Mouse (Mus musculus): ENCODE results near the gene Ndufs2. TPM values are rescaled to one million over a fixed set of nuclear protein-coding genes. Genes with fewer than 3 reads are reported as not detected.

Gene Ndufs2
- polyA plus RNA-seq, 1 experiment, result 154 TPM

DNA sequence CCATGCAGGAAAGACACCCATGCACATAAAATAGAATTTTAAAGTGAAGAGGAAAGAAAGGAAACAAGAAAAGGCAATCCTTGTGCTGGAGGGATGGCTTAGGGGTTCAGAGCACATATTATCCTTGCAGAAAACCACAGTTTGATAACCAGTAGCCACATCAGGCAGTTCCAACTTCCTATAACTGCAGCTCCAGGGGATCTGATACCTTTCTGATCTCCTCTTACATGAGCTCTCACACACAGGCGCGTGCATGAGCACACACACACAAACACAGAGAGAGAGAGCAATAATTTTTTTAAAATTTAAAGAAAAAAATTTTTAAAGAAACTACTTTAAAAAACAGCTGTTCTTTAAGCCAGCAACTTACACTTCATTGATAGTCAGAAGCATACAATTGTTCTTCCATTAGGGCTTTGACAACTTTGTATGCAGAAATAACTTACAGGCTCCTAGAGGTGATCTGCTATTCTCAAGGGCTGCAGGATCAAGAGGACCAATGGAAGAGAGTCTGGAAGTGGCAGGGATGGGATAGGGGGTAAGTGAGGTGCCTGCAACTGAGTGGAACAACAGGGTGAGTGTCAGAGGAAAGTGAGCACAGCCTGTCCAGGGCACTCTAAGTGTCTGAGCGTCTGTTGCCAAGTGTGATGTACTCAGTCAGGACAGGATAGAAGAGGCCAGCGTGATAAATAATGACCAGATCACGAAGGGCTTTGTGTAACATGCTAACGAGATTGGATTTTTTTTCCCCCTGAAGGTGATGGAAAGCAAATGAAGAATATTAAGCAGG, 45.3 kb downstream of the Ndufs2 start:
- DNase-seq, result no peak
- WGBS, result 60% methylated on average over 6 of the region's 6 CpGs
- Histone ChIP-seq H3K27me3 (ENCODE audit: control insufficient read depth, insufficient read depth, low read length) (no peaks in the 10 kb centered on the region), H3K27ac (ENCODE audit: control insufficient read depth, insufficient read depth, low read length) (no peak overlapping the region), H3K36me3 (ENCODE audit: control insufficient read depth, insufficient read depth, low read length) (no peaks in the 10 kb centered on the region), H3K4me1 (replicated peaks; ENCODE audit: control insufficient read depth, insufficient read depth, low read length) (no peaks in the 10 kb centered on the region), H3K4me3 (ENCODE audit: control insufficient read depth, insufficient read depth, low read length) (no peak overlapping the region)
- TF ChIP-seq POLR2A (IDR thresholded peaks at IDR 0.05; ENCODE audit: control insufficient read depth, extremely low read depth, insufficient read depth, low read length, poor library complexity), result no peak
- TF ChIP-seq CTCF (IDR thresholded peaks at IDR 0.05; ENCODE audit: borderline replicate concordance, control insufficient read depth, extremely low read depth, insufficient read depth, low read length, poor library complexity), result no peak

- Histone ChIP-seq H3K36me3 (ENCODE audit: control insufficient read depth, insufficient read depth, low read length) (no peaks in the 10 kb centered on the region), H3K27me3 (ENCODE audit: control insufficient read depth, insufficient read depth, low read length) (no peaks in the 10 kb centered on the region), H3K4me1 (replicated peaks; ENCODE audit: control insufficient read depth, insufficient read depth, low read length) (no peaks in the 10 kb centered on the region), H3K27ac (ENCODE audit: control insufficient read depth, insufficient read depth, low read length) (no peak overlapping the region), H3K4me3 (ENCODE audit: control insufficient read depth, insufficient read depth, low read length) (no peak overlapping the region)
- TF ChIP-seq POLR2A (IDR thresholded peaks at IDR 0.05; ENCODE audit: control insufficient read depth, extremely low read depth, insufficient read depth, low read length, poor library complexity) (no peak), CTCF (IDR thresholded peaks at IDR 0.05; ENCODE audit: borderline replicate concordance, control insufficient read depth, extremely low read depth, insufficient read depth, low read length, poor library complexity) (no peak)
- 91% methylated on average over 7 of the region's 7 CpGs for WGBS
- DNase-seq, result no peak
Measured at GRCm38 (mm10) chr1:171204249-171204644, 46.9 kb downstream of the Ndufs2 start.

DNA sequence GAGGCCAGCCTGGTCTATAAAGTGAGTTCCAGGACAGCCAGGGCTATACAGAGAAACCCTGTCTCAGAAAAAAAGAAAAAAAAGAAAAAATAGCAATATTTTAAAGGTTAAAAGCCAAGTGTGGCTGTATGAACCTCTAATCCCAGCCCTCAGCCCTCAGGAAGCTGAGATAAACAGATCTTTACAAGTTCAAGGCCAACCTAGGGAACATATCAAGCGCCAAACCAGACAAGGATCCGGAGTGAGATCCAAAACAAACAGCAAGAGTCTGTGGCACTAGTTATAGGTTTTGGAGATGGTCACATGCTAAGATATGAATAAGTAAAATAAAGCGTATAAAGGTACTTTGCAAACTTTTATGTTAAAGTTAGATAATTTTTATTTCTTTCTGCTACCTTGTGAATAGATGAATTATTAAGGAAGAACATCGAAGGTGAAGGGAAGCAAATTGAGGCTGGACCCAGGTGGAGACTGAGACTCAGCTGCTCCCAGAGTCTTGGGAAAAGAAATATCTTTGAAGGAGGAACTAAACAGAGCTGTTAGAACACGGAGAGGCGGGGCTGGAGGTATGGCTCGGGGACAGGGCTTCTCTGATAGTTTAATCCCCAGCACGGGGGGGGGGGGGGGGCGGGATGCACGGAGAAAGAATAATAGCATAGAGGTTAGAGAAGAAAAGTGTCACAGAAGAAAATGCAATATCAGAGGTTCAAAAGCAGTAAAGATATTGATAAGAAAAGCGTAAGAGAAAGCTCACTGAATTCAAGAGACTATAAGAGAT, 47.5 kb downstream of the Ndufs2 start:
- H3K27ac ChIP-seq (ENCODE audit: control insufficient read depth, insufficient read depth, low read length), result no peak overlapping the region
- 53% methylated on average over 11 of the region's 11 CpGs for WGBS
- TF ChIP-seq POLR2A (IDR thresholded peaks at IDR 0.05; ENCODE audit: control insufficient read depth, extremely low read depth, insufficient read depth, low read length, poor library complexity) (no peak), CTCF (IDR thresholded peaks at IDR 0.05; ENCODE audit: borderline replicate concordance, control insufficient read depth, extremely low read depth, insufficient read depth, low read length, poor library complexity) (no peak)
- H3K36me3 ChIP-seq (ENCODE audit: control insufficient read depth, insufficient read depth, low read length), result no peaks in the 10 kb centered on the region
- no peak for DNase-seq
- no peaks in the 10 kb centered on the region for H3K4me1 ChIP-seq (replicated peaks; ENCODE audit: control insufficient read depth, insufficient read depth, low read length)
- H3K4me3 ChIP-seq (ENCODE audit: control insufficient read depth, insufficient read depth, low read length), result no peak overlapping the region
- no peaks in the 10 kb centered on the region for H3K27me3 ChIP-seq (ENCODE audit: control insufficient read depth, insufficient read depth, low read length)

DNA sequence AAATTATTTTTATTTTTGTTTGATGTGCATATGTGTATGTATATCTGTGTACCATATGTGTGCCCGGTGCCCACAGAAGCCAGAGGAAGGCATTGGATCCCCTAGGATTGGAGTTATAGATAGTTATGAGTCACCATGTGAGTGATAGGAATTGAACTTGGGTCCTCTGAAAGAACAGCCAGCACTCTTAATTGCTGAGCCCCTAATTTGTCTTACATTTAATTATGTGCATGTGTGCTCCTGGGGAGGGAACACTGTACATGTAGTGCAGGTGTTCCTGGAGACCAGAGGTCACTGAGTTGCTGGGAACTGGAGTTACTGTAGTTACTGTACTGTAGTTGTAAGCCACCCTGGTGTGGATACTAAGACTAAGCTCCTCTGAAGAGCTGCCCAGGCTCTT, 50.4 kb downstream of the Ndufs2 start:
- H3K4me1 ChIP-seq (replicated peaks; ENCODE audit: control insufficient read depth, insufficient read depth, low read length), result no peaks in the 10 kb centered on the region
- DNase-seq, result no peak
- H3K27ac ChIP-seq (ENCODE audit: control insufficient read depth, insufficient read depth, low read length), result no peak overlapping the region
- peaks cover 5% of the 10 kb centered on the region for H3K27me3 ChIP-seq (ENCODE audit: control insufficient read depth, insufficient read depth, low read length)
- TF ChIP-seq CTCF (IDR thresholded peaks at IDR 0.05; ENCODE audit: borderline replicate concordance, control insufficient read depth, extremely low read depth, insufficient read depth, low read length, poor library complexity) (no peak), POLR2A (IDR thresholded peaks at IDR 0.05; ENCODE audit: control insufficient read depth, extremely low read depth, insufficient read depth, low read length, poor library complexity) (no peak)
- H3K36me3 ChIP-seq (ENCODE audit: control insufficient read depth, insufficient read depth, low read length), result no peaks in the 10 kb centered on the region
- 100% methylated on average over 1 of the region's 1 CpGs for WGBS
- no peak overlapping the region for H3K4me3 ChIP-seq (ENCODE audit: control insufficient read depth, insufficient read depth, low read length)

- WGBS, result 87% methylated on average over 1 of the region's 1 CpGs
- DNase-seq, result no peak
- Histone ChIP-seq H3K4me1 (replicated peaks; ENCODE audit: control insufficient read depth, insufficient read depth, low read length) (no peaks in the 10 kb centered on the region), H3K27ac (ENCODE audit: control insufficient read depth, insufficient read depth, low read length) (no peak overlapping the region), H3K27me3 (ENCODE audit: control insufficient read depth, insufficient read depth, low read length) (peaks cover 11% of the 10 kb centered on the region), H3K4me3 (ENCODE audit: control insufficient read depth, insufficient read depth, low read length) (no peak overlapping the region), H3K36me3 (ENCODE audit: control insufficient read depth, insufficient read depth, low read length) (no peaks in the 10 kb centered on the region)
- TF ChIP-seq CTCF (IDR thresholded peaks at IDR 0.05; ENCODE audit: borderline replicate concordance, control insufficient read depth, extremely low read depth, insufficient read depth, low read length, poor library complexity) (no peak), POLR2A (IDR thresholded peaks at IDR 0.05; ENCODE audit: control insufficient read depth, extremely low read depth, insufficient read depth, low read length, poor library complexity) (no peak)
Measured at GRCm38 (mm10) chr1:171199532-171199931, 51.7 kb downstream of the Ndufs2 start.

DNA sequence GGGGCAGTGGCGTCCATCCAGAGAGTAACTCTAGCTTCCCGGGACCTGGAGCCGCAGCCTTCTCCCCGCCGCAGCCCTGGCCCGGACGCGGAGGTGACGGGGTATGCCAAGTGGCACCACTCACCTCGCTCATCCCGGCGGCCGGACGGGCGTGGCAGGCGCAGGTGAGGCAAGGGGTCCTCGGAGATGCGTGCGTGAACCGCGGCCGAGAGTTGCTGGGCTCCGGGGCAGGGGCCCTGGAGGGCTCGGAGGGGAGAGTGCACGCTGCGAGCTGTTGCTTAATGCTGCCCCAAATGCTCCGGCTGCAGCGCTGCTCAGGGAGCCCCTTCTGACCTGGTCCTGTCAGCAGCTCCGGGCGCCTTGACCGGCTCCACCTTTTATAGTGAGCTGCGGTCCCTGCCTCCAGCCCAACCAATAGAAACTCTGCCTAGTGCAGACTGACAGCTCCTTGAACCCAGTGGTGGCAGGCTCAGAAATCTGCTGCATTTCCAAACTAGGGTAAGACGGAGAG, 55.2 kb downstream of the Ndufs2 start, which contains the start of gene Pcp4l1:
Gene Pcp4l1 (minus strand): TSS at position 382 of the 511 bp plus-strand sequence.
- Histone ChIP-seq H3K27ac (ENCODE audit: control insufficient read depth, insufficient read depth, low read length) (no peak within 1 kb of the TSS), H3K36me3 (ENCODE audit: control insufficient read depth, insufficient read depth, low read length) (no peaks in the 10 kb centered on the region), H3K27me3 (ENCODE audit: control insufficient read depth, insufficient read depth, low read length) (peaks cover 13% of the 10 kb centered on the region), H3K4me3 (ENCODE audit: control insufficient read depth, insufficient read depth, low read length) (no peak within 1 kb of the TSS), H3K4me1 (replicated peaks; ENCODE audit: control insufficient read depth, insufficient read depth, low read length) (no peaks in the 10 kb centered on the region)
- DNase-seq, result no peak
- 2% methylated on average over 33 of the region's 33 CpGs for WGBS
- TF ChIP-seq CTCF (IDR thresholded peaks at IDR 0.05; ENCODE audit: borderline replicate concordance, control insufficient read depth, extremely low read depth, insufficient read depth, low read length, poor library complexity), result no peak
- no peak for TF ChIP-seq POLR2A (IDR thresholded peaks at IDR 0.05; ENCODE audit: control insufficient read depth, extremely low read depth, insufficient read depth, low read length, poor library complexity)

Measured in thymus, adult 2 months (tissue).